Mouse (Mus musculus): ENCODE measurements around the gene Zc3h7b. TPM values are rescaled to one million over a fixed set of nuclear protein-coding genes. Genes with fewer than 3 reads are reported as not detected.
A peak's percentile ranks its signal among the peaks of the same experiment; 100 is the strongest.

Zc3h7b gene
- total and polyA plus RNA-seq, 3 experiments: 30.9 to 74.9 (median 65.5) TPM

DNA sequence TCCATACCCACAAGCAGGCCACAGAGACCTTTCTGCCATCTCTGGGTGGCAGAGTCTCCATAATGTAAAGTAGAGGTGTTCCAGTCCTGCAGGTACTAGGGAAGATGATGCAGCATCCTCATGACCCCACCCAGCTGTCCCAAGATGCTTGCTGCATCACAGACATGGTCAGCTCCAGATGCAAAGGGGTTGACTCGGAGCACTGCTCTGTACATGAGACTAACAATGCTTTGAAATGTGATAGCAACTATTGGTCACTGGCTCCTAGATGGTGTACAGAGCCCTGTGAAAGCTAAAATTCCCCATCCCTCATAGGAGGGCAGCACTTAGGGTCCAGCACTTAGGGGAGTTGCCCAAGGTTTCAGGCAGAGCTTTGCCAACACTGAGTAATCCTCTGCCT lies 59.3 kb downstream of the Zc3h7b start:
- no peaks in the 10 kb centered on the region for H3K27me3 ChIP-seq (ENCODE audit: control insufficient read depth, insufficient read depth, low read length)
- 64% methylated on average over 1 of the region's 1 CpGs for WGBS
- intact Hi-C loops (cut with DNase I): loop anchor here (2.0 kb wide), 1 partner anchor 59 kb away; the partner anchor contains the start of genes Rangap1 and Zc3h7b
- peaks cover 27% of the 10 kb centered on the region for H3K4me1 ChIP-seq (ENCODE audit: control insufficient read depth, insufficient read depth, low read length)
- DNase-seq: no peak
- peak overlapping the region; percentile 44 for H3K27ac ChIP-seq
- TF ChIP-seq CTCF (IDR thresholded peaks at IDR 0.05): no peak
- 0 out of 2 replicates have a peak, but pooled peaks have one; percentile 9 for TF ChIP-seq POLR2A (IDR thresholded peaks at IDR 0.05; ENCODE audit: insufficient read depth, low read depth, low read length)
- peak overlapping the region; percentile 5; the same call in 1 of the 2 replicates for H3K4me3 ChIP-seq
- H3K9ac ChIP-seq (ENCODE audit: low read depth, low read length): peak overlapping the region; percentile 11; the same call in 1 of the 2 replicates
- H3K36me3 ChIP-seq (ENCODE audit: control insufficient read depth, insufficient read depth, low read length): peaks cover 19% of the 10 kb centered on the region
- H3K79me2 ChIP-seq (replicated peaks; ENCODE audit: control insufficient read depth, insufficient read depth, low read length): no peaks in the 10 kb centered on the region

GRCm38 (mm10) chr15:81804883-81805282 lies 60.0 kb downstream of the Zc3h7b start:
- Histone ChIP-seq H3K4me1 (ENCODE audit: control insufficient read depth, insufficient read depth, low read length) (peaks cover 29% of the 10 kb centered on the region), H3K4me3 (no peak overlapping the region), H3K27ac (peak overlapping the region; percentile 44), H3K36me3 (ENCODE audit: control insufficient read depth, insufficient read depth, low read length) (peaks cover 26% of the 10 kb centered on the region), H3K79me2 (replicated peaks; ENCODE audit: control insufficient read depth, insufficient read depth, low read length) (no peaks in the 10 kb centered on the region), H3K9ac (ENCODE audit: low read depth, low read length) (no peak overlapping the region), H3K27me3 (ENCODE audit: control insufficient read depth, insufficient read depth, low read length) (no peaks in the 10 kb centered on the region)
- no peak for DNase-seq
- 64% methylated on average over 3 of the region's 3 CpGs for WGBS
- intact Hi-C loops (cut with DNase I): loop anchor here (2.0 kb wide), 1 partner anchor 60 kb away; the partner anchor contains the start of genes Rangap1 and Zc3h7b
- no peak for TF ChIP-seq EP300 (IDR thresholded peaks at IDR 0.05; ENCODE audit: insufficient read depth, low read depth, low read length)
- TF ChIP-seq POLR2A (IDR thresholded peaks at IDR 0.05; ENCODE audit: insufficient read depth, low read depth, low read length): no peak
- no peak for TF ChIP-seq CTCF (IDR thresholded peaks at IDR 0.05)

DNA sequence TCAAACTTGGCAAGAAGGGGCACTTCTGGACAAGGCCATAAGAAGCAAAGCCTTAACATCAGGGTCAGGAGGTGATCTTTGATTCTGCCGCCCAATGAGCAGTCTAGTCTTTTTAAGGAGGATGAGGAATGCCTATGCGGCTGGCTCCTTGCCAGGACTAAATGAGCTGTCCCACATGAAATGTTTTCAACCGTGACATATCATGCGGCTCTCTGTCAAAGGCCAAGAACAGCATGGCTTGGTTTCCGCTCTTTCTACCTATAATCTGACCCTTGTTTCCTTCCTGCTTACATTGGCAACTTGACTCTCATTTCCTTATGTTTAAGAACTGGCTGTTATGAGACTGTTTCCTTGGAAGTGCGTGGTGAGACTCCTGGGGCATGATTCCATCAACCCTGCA lies 60.8 kb downstream of the Zc3h7b start:
- DNase-seq: peak in 1 of 2 experiments; percentile 56

DNA sequence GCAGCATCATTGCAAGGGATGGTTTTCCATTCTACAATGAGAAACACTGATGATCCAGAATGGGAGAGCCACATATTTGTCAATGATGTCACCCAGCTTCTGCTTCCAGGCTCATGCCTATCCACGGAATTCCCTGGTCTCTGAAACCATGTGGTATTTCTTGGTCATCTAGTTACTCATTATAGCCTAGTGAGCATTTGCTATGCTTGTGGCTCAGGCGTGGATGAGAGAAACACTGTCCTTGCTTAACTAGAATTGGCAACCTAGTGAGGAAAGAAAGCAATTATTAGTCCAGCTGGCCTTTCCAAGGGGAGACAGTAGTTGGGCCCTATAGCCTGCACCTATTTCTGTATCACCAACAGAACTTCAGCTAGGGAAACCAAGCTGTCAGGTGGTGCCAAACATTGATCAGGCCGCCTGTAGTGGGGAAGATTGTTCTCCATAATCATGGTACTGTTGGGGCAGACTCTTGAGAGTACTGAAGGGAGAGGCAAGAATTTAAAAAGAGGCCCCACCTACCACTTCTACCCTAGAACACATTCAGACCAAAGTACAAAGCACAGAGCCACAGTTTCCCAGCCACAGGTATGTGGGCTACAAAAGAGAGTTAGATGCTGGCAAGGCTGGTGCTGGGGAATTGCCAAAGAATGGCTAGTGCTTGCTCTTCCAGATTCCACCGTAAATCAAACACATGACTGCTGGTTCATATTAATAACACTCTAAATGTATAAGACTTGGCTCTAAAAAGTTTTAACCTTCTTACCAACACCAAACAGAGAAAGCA lies 62.0 kb downstream of the Zc3h7b start:
- no peaks in the 10 kb centered on the region for H3K27me3 ChIP-seq (ENCODE audit: control insufficient read depth, insufficient read depth, low read length)
- peaks cover 29% of the 10 kb centered on the region for H3K4me1 ChIP-seq (ENCODE audit: control insufficient read depth, insufficient read depth, low read length)
- intact Hi-C loops (cut with DNase I): no loop called here
- H3K4me3 ChIP-seq: no peak overlapping the region
- TF ChIP-seq POLR2A (IDR thresholded peaks at IDR 0.05; ENCODE audit: insufficient read depth, low read depth, low read length) (no peak), EP300 (IDR thresholded peaks at IDR 0.05; ENCODE audit: insufficient read depth, low read depth, low read length) (no peak), CTCF (IDR thresholded peaks at IDR 0.05) (no peak)
- H3K79me2 ChIP-seq (replicated peaks; ENCODE audit: control insufficient read depth, insufficient read depth, low read length): no peaks in the 10 kb centered on the region
- WGBS: 74% methylated on average over 4 of the region's 4 CpGs
- peak overlapping the region; percentile 1; the same call in 1 of the 2 replicates for H3K27ac ChIP-seq
- DNase-seq: no peak
- no peak overlapping the region for H3K9ac ChIP-seq (ENCODE audit: low read depth, low read length)
- H3K36me3 ChIP-seq (ENCODE audit: control insufficient read depth, insufficient read depth, low read length): peaks cover 27% of the 10 kb centered on the region

More for the DNA sequence above, 60.8 kb downstream of the Zc3h7b start:
- Histone ChIP-seq H3K27ac (peak overlapping the region; percentile 44), H3K27me3 (ENCODE audit: control insufficient read depth, insufficient read depth, low read length) (no peaks in the 10 kb centered on the region), H3K4me3 (no peak overlapping the region), H3K79me2 (replicated peaks; ENCODE audit: control insufficient read depth, insufficient read depth, low read length) (no peaks in the 10 kb centered on the region), H3K9ac (ENCODE audit: low read depth, low read length) (no peak overlapping the region), H3K36me3 (ENCODE audit: control insufficient read depth, insufficient read depth, low read length) (peaks cover 27% of the 10 kb centered on the region), H3K4me1 (ENCODE audit: control insufficient read depth, insufficient read depth, low read length) (peaks cover 29% of the 10 kb centered on the region)
- TF ChIP-seq POLR2A (IDR thresholded peaks at IDR 0.05; ENCODE audit: insufficient read depth, low read depth, low read length) (no peak; the same call in 1 of the 2 replicates), CTCF (IDR thresholded peaks at IDR 0.05) (no peak), EP300 (IDR thresholded peaks at IDR 0.05; ENCODE audit: insufficient read depth, low read depth, low read length) (0 out of 2 replicates have a peak, but pooled peaks have one; percentile 26)
- intact Hi-C loops (cut with DNase I): loop anchor here (2.0 kb wide), 1 partner anchor 61 kb away; the partner anchor contains the start of genes Rangap1 and Zc3h7b
- 21% methylated on average over 6 of the region's 6 CpGs for WGBS

DNA sequence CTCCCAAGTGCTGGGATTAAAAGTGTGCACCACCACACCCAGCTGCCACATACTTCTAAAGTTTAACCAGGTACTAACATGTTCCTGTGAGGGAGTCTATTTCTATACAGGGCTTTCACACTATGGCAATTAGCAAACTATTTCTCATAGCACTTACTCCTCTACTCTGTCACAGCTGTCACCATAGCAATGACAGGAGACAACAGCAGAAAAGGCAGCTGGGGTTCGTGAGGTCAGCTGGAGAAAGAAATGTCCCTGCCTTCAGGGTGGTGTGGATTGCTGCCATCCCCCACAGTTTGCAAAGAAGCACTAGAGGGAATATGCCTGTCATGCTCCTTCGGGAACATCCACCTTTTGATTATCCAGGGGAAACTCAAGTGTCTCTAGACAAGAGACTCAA lies 63.9 kb downstream of the Zc3h7b start:
- Histone ChIP-seq H3K4me1 (ENCODE audit: control insufficient read depth, insufficient read depth, low read length) (peaks cover 32% of the 10 kb centered on the region), H3K27ac (peak overlapping the region; percentile 98), H3K4me3 (no peak overlapping the region), H3K9ac (ENCODE audit: low read depth, low read length) (no peak overlapping the region), H3K36me3 (ENCODE audit: control insufficient read depth, insufficient read depth, low read length) (peaks cover 29% of the 10 kb centered on the region), H3K79me2 (replicated peaks; ENCODE audit: control insufficient read depth, insufficient read depth, low read length) (0 out of 2 replicates have a peak, but pooled peaks cover 5% of the 10 kb centered on the region), H3K27me3 (ENCODE audit: control insufficient read depth, insufficient read depth, low read length) (no peaks in the 10 kb centered on the region)
- no peak for DNase-seq
- intact Hi-C loops (cut with DNase I): no loop called here
- no peak for TF ChIP-seq EP300 (IDR thresholded peaks at IDR 0.05; ENCODE audit: insufficient read depth, low read depth, low read length)
- 0 out of 2 replicates have a peak, but pooled peaks have one; percentile 6 for TF ChIP-seq POLR2A (IDR thresholded peaks at IDR 0.05; ENCODE audit: insufficient read depth, low read depth, low read length)
- 70% methylated on average over 2 of the region's 2 CpGs for WGBS

- Histone ChIP-seq H3K4me1 (ENCODE audit: control insufficient read depth, insufficient read depth, low read length) (peaks cover 30% of the 10 kb centered on the region), H3K27ac (peak overlapping the region; percentile 98), H3K27me3 (ENCODE audit: control insufficient read depth, insufficient read depth, low read length) (no peaks in the 10 kb centered on the region), H3K36me3 (ENCODE audit: control insufficient read depth, insufficient read depth, low read length) (peaks cover 33% of the 10 kb centered on the region), H3K79me2 (replicated peaks; ENCODE audit: control insufficient read depth, insufficient read depth, low read length) (peaks cover 10% of the 10 kb centered on the region), H3K4me3 (peak overlapping the region; percentile 78), H3K9ac (ENCODE audit: low read depth, low read length) (no peak overlapping the region; the same call in 1 of the 2 replicates)
- TF ChIP-seq CTCF (IDR thresholded peaks at IDR 0.05): no peak
- intact Hi-C loops (cut with DNase I): no loop called here
- WGBS: 18% methylated on average over 1 of the region's 1 CpGs
- DNase-seq: no peak
Measured at GRCm38 (mm10) chr15:81809550-81809949, 64.7 kb downstream of the Zc3h7b start.

Data from heart, adult 2 months (tissue).